Mouse (Mus musculus) midbrain, embryonic 12.5 days (tissue): Measurements from ENCODE around the gene Cgref1. TPM values are rescaled to one million over a fixed set of nuclear protein-coding genes. Genes with fewer than 3 reads are reported as not detected.

Source experiments
- ATAC-seq: fragments of 200-750 bp; cut with Nextera tagmentation; 2 replicates; pipeline ENCODE4 v1.8.0; 2017; ENCODE audit warnings: low read depth, moderate TSS enrichment, moderate library complexity; ENCODE audit not compliant: low FRiP score
- H3K27ac ChIP-seq: fragments of 300-500 bp; sonication (generic); replicated peaks from 2 replicates; pipeline ENCODE4 v1.5.1; 2016; ENCODE audit warnings: mild to moderate bottlenecking
- H3K27me3 ChIP-seq: fragments of 300-500 bp; sonication (generic); 2 replicates; pipeline ENCODE4 v1.6.1; 2016; ENCODE audit warnings: mild to moderate bottlenecking
- H3K36me3 ChIP-seq: fragments of 300-500 bp; sonication (generic); 2 replicates; pipeline ENCODE4 v1.6.1; 2016
- H3K4me1 ChIP-seq: fragments of 300-500 bp; sonication (generic); 2 replicates; pipeline ENCODE4 v1.6.1; 2016
- H3K4me2 ChIP-seq: fragments of 300-500 bp; sonication (generic); replicated peaks from 2 replicates; pipeline ENCODE4 v1.6.1; 2016; ENCODE audit warnings: mild to moderate bottlenecking, moderate library complexity
- H3K4me3 ChIP-seq: fragments of 300-500 bp; sonication (generic); 2 replicates; pipeline ENCODE4 v1.5.1; 2016; ENCODE audit warnings: mild to moderate bottlenecking
- H3K9ac ChIP-seq: fragments of 300-500 bp; sonication (generic); replicated peaks from 2 replicates; pipeline ENCODE4 v1.6.1; 2016; ENCODE audit warnings: mild to moderate bottlenecking, moderate library complexity
- H3K9me3 ChIP-seq: fragments of 300-500 bp; sonication (generic); 2 replicates; pipeline ENCODE4 v1.6.1; 2016; ENCODE audit warnings: mild to moderate bottlenecking
- WGBS: fragments of 180-500 bp; shearing (Covaris S2); methylation state at CpG from one replicate; pipeline ENCODE4 v1.1.7; 2016; 5-methylcytosine and 5-hydroxymethylcytosine counted together
- polyA plus RNA-seq: library from polyadenylated mRNA; unstranded; fragments of >200 nt; fragmentation: Nextera tagmentation; extraction: Ambion mirVana; gene quantifications from 2 replicates; pipeline ENCODE4 v1.2.1, GENCODE M21; 2016

The Cgref1 gene
- polyA plus RNA-seq, 1 experiment from 2014 or later = 7.8 TPM

- Histone ChIP-seq H3K4me1 (peaks cover 21% of the 10 kb centered on the region), H3K9me3 (no peaks in the 10 kb centered on the region), H3K36me3 (0 out of 2 replicates have a peak, but pooled peaks cover 2% of the 10 kb centered on the region), H3K27me3 (peaks cover 35% of the 10 kb centered on the region), H3K27ac (no peak overlapping the region), H3K4me2 (peak overlapping the region; percentile 70), H3K9ac (no peak overlapping the region), H3K4me3 (no peak overlapping the region)
- no peak for ATAC-seq
- WGBS = 71% methylated on average over 10 of the region's 10 CpGs
These were observed 22.8 kb downstream of the Cgref1 start for GRCm38 (mm10) chr5:30922581-30923041.

GRCm38 (mm10) chr5:30921256-30922033, 23.9 kb downstream of the Cgref1 start, which contains the start of gene Khk:
Gene Khk (plus strand): TSS chr5:30921431.
- under 1% methylated on average over 39 of the region's 40 CpGs for whole genome bisulfite sequencing
- Histone ChIP-seq H3K9ac (peak within 1 kb of the TSS; percentile 61), H3K27me3 (peaks cover 35% of the 10 kb centered on the region), H3K4me1 (peaks cover 21% of the 10 kb centered on the region), H3K4me3 (peak within 1 kb of the TSS; percentile 46), H3K27ac (peak within 1 kb of the TSS; percentile 58), H3K9me3 (no peaks in the 10 kb centered on the region), H3K36me3 (0 out of 2 replicates have a peak, but pooled peaks cover 2% of the 10 kb centered on the region), H3K4me2 (peak within 1 kb of the TSS; percentile 70)
- ATAC-seq = peak; percentile 81

- H3K9ac ChIP-seq = no peak overlapping the region
- peak; percentile 5; the same call in 1 of the 2 replicates for ATAC-seq
- H3K4me1 ChIP-seq = peaks cover 27% of the 10 kb centered on the region
- no peak overlapping the region for H3K4me3 ChIP-seq
- H3K27ac ChIP-seq = no peak overlapping the region
- peak overlapping the region; percentile 70; the same call in 1 of the 2 replicates for H3K4me2 ChIP-seq
- 0 out of 2 replicates have a peak, but pooled peaks cover 2% of the 10 kb centered on the region for H3K36me3 ChIP-seq
- H3K9me3 ChIP-seq = no peaks in the 10 kb centered on the region
- H3K27me3 ChIP-seq = peaks cover 35% of the 10 kb centered on the region
- WGBS = 68% methylated on average over 19 of the region's 19 CpGs
These were observed 24.8 kb downstream of the Cgref1 start for GRCm38 (mm10) chr5:30920621-30921020.

GRCm38 (mm10) chr5:30919831-30920614, 25.4 kb downstream of the Cgref1 start:
- Histone ChIP-seq H3K4me1 (peaks cover 31% of the 10 kb centered on the region), H3K4me3 (no peak overlapping the region), H3K27ac (no peak overlapping the region), H3K4me2 (no peak overlapping the region), H3K9me3 (no peaks in the 10 kb centered on the region), H3K9ac (no peak overlapping the region), H3K36me3 (0 out of 2 replicates have a peak, but pooled peaks cover 2% of the 10 kb centered on the region), H3K27me3 (peaks cover 35% of the 10 kb centered on the region)
- no peak for ATAC-seq
- WGBS = 72% methylated on average over 11 of the region's 11 CpGs

- Histone ChIP-seq H3K36me3 (0 out of 2 replicates have a peak, but pooled peaks cover 2% of the 10 kb centered on the region), H3K4me2 (no peak overlapping the region), H3K9ac (no peak overlapping the region), H3K27me3 (peaks cover 25% of the 10 kb centered on the region), H3K9me3 (no peaks in the 10 kb centered on the region), H3K4me3 (no peak overlapping the region), H3K4me1 (peaks cover 39% of the 10 kb centered on the region), H3K27ac (no peak overlapping the region)
- 83% methylated on average over 8 of the region's 8 CpGs for WGBS
- no peak for ATAC-seq
These were observed 26.7 kb downstream of the Cgref1 start for GRCm38 (mm10) chr5:30918691-30919090.

- Histone ChIP-seq H3K9ac (no peak overlapping the region), H3K4me2 (no peak overlapping the region), H3K36me3 (0 out of 2 replicates have a peak, but pooled peaks cover 2% of the 10 kb centered on the region), H3K4me3 (no peak overlapping the region), H3K27me3 (peaks cover 19% of the 10 kb centered on the region), H3K9me3 (no peaks in the 10 kb centered on the region), H3K4me1 (peaks cover 45% of the 10 kb centered on the region), H3K27ac (no peak overlapping the region)
- no peak for ATAC-seq
- WGBS = 83% methylated on average over 31 of the region's 31 CpGs
These were observed 27.3 kb downstream of the Cgref1 start for GRCm38 (mm10) chr5:30917891-30918670.

GRCm38 (mm10) chr5:30917348-30917747, 28.0 kb downstream of the Cgref1 start:
- H3K9ac ChIP-seq = no peak overlapping the region
- peaks cover 11% of the 10 kb centered on the region; the same call in 1 of the 2 replicates for H3K27me3 ChIP-seq
- no peak overlapping the region for H3K4me2 ChIP-seq
- H3K4me1 ChIP-seq = peaks cover 50% of the 10 kb centered on the region
- 91% methylated on average over 11 of the region's 11 CpGs for WGBS
- ATAC-seq = no peak
- no peak overlapping the region for H3K4me3 ChIP-seq
- 0 out of 2 replicates have a peak, but pooled peaks cover 2% of the 10 kb centered on the region for H3K36me3 ChIP-seq
- no peak overlapping the region for H3K27ac ChIP-seq
- no peaks in the 10 kb centered on the region for H3K9me3 ChIP-seq

GRCm38 (mm10) chr5:30916841-30917240, 28.6 kb downstream of the Cgref1 start:
- Histone ChIP-seq H3K9me3 (no peaks in the 10 kb centered on the region), H3K27ac (no peak overlapping the region), H3K4me1 (peaks cover 49% of the 10 kb centered on the region), H3K27me3 (peaks cover 9% of the 10 kb centered on the region; the same call in 1 of the 2 replicates), H3K4me3 (no peak overlapping the region), H3K4me2 (no peak overlapping the region), H3K9ac (no peak overlapping the region), H3K36me3 (0 out of 2 replicates have a peak, but pooled peaks cover 2% of the 10 kb centered on the region)
- WGBS = 92% methylated on average over 9 of the region's 9 CpGs
- ATAC-seq = no peak

- Histone ChIP-seq H3K4me3 (peak overlapping the region; percentile 11; the same call in 1 of the 2 replicates), H3K4me1 (peaks cover 44% of the 10 kb centered on the region)
These were observed 29.4 kb downstream of the Cgref1 start for GRCm38 (mm10) chr5:30915974-30916433.

GRCm38 (mm10) chr5:30915456-30915855, 29.9 kb downstream of the Cgref1 start:
- Histone ChIP-seq H3K9me3 (no peaks in the 10 kb centered on the region), H3K27me3 (peaks cover 3% of the 10 kb centered on the region; the same call in 1 of the 2 replicates), H3K4me1 (peaks cover 39% of the 10 kb centered on the region), H3K27ac (peak overlapping the region; percentile 43), H3K4me2 (peak overlapping the region; percentile 22; the same call in 1 of the 2 replicates), H3K9ac (no peak overlapping the region), H3K4me3 (peak overlapping the region; percentile 16), H3K36me3 (0 out of 2 replicates have a peak, but pooled peaks cover 2% of the 10 kb centered on the region)
- 72% methylated on average over 9 of the region's 9 CpGs for WGBS
- peak; percentile 62 for ATAC-seq

More at GRCm38 (mm10) chr5:30915974-30916433, 29.4 kb downstream of the Cgref1 start:
- Histone ChIP-seq H3K4me2 (peak overlapping the region; percentile 33), H3K9ac (no peak overlapping the region; the same call in 1 of the 2 replicates), H3K36me3 (0 out of 2 replicates have a peak, but pooled peaks cover 2% of the 10 kb centered on the region), H3K27me3 (peaks cover 9% of the 10 kb centered on the region; the same call in 1 of the 2 replicates), H3K9me3 (no peaks in the 10 kb centered on the region), H3K27ac (no peak overlapping the region)
- ATAC-seq = peak; percentile 86
- 7% methylated on average over 7 of the region's 7 CpGs for WGBS

GRCm38 (mm10) chr5:30914849-30915248, 30.5 kb downstream of the Cgref1 start:
- Histone ChIP-seq H3K4me1 (peaks cover 35% of the 10 kb centered on the region), H3K27me3 (no peaks in the 10 kb centered on the region), H3K27ac (0 out of 2 replicates have a peak overlapping the region, but pooled peaks have one; percentile 43), H3K4me2 (peak overlapping the region; percentile 22), H3K9ac (0 out of 2 replicates have a peak overlapping the region, but pooled peaks have one; percentile 28), H3K9me3 (no peaks in the 10 kb centered on the region), H3K36me3 (0 out of 2 replicates have a peak, but pooled peaks cover 2% of the 10 kb centered on the region), H3K4me3 (no peak overlapping the region; the same call in 1 of the 2 replicates)
- WGBS = 81% methylated on average over 6 of the region's 6 CpGs
- ATAC-seq = no peak
